Mouse (Mus musculus): ENCODE results near the gene Ap4e1.

Ap4e1 gene

GRCm38 (mm10) chr2:127008469-127008998 is at the start of gene Ap4e1:
Ap4e1 (plus strand) TSS chr2:127008717.
- peak; percentile 86 to 93 for DNase-seq (ENCODE audit: low spot score in 2 of 2)

- no peak for DNase-seq (ENCODE audit: low spot score in 2 of 2)
Measured at GRCm38 (mm10) chr2:126961696-126962095, 46.8 kb upstream of the Ap4e1 start.

DNA sequence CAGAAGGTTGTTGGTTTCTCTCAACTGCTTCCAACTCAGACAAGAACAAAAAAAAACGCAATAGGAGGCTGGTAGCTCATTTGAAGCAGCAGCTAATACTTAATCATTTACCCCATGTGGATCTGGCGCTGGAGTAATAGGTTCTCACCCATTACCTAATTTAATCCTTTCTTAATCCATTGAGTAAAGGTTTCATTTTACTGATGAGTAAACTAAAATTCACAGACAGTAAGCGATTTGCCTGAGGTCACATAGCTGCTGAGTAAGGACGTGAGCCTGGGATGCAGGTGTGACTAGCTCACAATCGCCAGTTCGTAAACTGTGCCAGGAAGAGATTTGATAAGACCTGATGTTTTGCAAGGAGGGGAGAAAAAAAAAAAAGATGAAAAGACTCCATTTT is 31.1 kb upstream of the Ap4e1 start:
- DNase-seq (ENCODE audit: low spot score in 2 of 2): no peak

GRCm38 (mm10) chr2:126983221-126983620 is 25.3 kb upstream of the Ap4e1 start:
- no peak for DNase-seq (ENCODE audit: low spot score in 2 of 2)

DNA sequence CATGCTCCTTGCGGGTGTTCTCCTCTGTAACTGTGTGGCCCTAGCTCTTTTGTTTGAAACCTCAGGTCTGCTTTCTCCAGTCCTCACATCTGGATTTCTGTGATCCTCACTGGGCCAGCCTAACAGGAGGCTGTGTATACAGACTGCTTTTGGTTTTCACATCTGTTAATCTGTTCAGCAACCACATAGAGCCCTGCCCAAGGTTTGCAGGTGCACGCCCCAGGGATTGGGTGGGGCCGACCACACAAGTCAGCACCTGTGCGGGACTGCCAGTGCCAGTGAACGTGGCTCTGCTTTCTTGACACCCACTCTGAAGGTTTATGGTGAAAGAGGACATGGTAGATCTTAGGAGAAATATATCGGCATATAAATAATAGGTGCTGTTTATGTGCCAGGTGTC is 18.6 kb upstream of the Ap4e1 start:
- DNase-seq (ENCODE audit: low spot score in 2 of 2): no peak

DNA sequence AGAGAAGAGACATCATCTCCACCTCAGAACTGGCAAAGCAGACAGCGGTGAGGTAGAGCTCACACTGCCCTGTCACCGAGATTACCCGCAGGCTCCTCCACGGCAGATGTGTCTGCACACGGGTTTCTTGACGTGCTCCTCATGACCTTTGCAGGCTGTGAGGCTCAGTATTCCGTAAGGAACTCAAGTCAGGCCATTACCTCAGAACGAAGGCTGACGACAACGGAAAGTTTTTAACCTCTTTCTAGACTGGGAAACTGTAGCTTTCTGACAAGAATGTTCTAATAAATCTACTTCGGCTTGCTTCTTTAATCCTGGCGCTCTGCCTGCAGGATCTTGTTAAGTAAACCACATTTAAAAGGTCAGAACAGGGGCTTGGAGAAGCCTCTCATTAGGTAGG is 15.8 kb upstream of the Ap4e1 start:
- DNase-seq (ENCODE audit: low spot score in 2 of 2): no peak

DNA sequence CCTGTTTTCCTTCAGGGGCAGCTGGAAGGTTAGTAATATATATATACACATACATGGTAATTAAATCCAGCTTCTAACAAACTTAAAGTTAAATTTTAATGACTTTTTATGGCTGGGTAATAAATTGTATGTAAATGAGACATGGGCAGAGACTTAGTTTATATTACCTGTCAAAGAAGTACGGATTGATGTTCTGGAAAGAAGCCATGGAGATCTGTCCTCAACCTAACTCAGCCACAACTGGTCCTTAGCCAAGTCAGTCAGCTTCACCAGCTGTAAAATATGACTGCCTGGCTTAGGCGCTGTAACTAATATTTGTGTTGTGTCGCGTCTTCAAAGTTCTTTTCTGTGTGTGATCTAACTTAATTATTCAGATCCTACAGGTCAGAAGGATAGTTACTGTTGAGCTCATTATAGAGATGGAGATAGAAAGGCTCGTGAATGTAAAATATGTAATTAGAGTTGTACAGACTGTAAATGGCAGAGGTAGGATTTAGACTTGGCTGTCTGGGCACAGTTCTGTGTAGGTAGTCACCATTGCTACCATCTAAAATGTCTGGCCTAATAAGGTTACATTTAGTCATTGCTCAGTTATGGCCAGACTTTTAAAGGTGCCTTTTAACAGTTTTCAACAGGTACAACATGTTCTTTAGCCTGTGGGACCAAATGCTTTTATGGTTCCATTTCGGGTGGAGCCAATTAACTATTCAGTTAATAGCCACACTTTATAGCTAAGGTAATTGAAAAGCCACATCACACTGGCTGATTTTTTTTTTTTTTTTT is 13.9 kb upstream of the Ap4e1 start:
- DNase-seq (ENCODE audit: low spot score in 2 of 2): no peak

- peak; percentile 60 to 74 for DNase-seq (ENCODE audit: low spot score in 2 of 2)
Measured at GRCm38 (mm10) chr2:126996737-126997136, 11.8 kb upstream of the Ap4e1 start.

- DNase-seq (ENCODE audit: low spot score in 2 of 2): no peak
Measured at GRCm38 (mm10) chr2:126998219-126998618, 10.3 kb upstream of the Ap4e1 start.

DNA sequence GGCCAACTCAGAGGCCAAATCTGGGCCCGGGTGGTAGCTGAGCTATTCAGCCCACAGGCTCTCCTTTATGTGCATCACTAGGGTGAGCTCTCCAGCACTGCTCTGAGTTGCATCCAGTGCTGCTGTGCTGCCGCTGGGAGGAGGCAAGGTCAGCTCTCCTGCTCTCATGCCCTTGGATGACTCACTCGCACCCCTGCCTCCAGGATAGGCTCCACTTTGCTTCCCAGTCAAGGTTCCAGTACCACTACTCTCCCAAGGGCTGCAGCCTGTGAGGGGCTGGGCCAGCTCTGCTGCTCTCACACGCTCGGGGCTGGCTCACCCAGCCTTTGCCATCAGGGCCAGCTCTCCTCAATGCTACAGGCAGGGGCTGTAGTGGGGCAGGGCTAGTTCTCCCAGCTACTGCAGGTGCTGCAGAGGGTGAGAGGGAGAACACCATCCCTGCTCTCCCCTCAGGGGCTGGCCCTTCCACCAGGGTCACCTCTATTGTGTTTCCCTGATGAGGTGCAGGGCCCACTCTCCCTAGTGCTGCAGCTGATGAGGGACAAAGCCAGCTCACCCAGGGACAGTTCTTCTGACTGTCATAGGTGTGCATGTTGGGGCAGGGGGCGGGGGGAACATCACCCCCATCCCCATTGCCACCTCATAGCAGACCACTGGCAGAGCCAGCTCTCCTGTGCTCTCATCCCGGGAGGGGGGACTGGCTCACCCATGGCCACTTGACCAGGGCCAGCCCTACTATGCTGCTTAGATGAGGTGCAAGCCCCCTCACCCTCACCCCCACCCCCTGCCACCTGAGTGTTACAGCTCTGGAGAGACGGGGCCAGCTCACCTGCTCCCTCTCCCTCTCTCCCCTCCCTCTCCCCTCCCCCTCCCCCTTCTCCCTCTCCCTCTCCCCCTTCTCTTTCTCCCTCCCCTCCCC is 7.9 kb upstream of the Ap4e1 start:
- no peak for DNase-seq (ENCODE audit: low spot score in 2 of 2)

DNA sequence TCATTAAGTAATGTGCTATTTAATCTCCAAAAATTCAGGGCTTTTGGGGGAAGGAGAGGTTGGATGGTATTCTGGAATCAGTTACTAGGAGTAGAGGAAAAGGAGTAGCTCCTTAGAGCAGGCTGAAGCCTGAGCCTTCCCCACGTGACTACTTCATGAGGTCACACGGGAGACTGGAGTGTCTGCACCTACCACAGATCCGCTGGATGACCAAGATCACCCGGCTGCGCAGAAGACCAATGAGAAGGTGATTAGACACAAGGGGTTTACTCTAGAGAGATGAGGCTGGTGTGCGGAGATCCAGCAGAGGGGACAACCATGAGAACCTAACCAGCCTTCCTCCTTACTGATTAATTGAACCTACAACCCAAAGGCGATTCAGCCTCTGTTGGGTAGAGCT is 4.5 kb upstream of the Ap4e1 start:
- no peak for DNase-seq (ENCODE audit: low spot score in 2 of 2)

DNA sequence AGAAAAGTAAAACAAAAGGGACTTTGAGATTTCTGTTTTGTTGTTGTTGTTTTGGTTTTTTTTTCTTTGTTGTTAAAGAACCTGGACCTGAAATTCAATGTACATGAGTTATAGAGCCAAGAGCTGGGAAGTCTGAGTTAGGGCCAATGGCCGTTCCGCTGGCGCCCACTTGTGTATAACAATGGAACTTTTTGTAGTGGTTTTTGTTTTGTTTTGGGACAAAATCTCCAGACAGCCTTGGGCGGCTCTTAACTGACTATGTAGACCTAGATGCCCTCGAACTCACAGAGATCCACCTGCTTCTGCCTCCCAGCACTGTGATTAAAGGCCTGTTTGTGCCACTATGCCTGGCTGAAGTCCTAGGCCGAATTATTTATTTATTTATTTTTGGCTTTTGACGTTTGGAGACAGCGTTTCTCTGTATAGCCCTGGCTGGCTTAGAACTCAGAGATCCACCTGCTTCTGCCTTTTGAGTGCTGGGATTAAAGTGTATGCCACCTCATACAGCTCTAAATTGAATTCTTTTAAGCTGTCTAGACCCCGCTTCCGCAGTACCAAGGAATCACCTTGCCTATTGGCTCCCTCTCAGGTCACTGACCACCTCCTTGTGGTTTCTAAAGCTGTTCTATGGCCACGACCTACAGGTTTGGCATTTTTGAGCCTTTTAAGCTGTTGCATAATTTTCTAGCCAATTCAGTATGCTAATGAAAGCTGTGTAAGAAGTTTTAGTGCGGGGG is 1.7 kb upstream of the Ap4e1 start:
- DNase-seq (ENCODE audit: low spot score in 2 of 2): peak; percentile 34 to 70

GRCm38 (mm10) chr2:127007509-127007908 is 1.0 kb upstream of the Ap4e1 start:
- peak; percentile 50 to 53 for DNase-seq (ENCODE audit: low spot score in 2 of 2)

DNA sequence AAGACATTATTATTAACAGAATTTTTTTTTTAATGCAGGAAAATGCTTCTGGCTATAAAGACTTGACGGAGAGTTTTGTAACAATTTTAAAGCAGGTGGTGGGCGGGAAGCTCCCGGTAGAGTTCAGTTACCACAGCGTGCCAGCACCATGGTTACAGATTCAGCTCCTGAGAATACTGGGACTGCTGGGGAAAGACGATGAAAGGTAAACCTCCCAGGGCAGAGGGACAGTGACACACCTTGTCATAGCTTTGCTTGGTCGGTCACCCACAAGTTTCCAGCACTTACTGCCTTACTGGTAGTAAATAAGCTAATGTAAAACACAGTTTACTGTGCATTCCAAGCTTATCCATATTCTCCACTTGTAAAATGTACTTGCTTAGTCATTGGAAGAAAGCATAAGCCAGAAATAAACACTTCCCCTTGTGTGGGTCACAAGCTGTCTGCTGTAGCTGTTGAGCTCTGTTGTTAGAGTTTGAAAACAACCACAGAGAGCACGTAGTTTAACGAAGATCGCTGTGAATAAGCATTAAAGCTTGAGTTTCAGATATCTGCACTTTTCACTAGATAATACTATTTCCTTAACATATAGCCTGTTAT is 26.6 kb downstream of the Ap4e1 start:
- DNase-seq (ENCODE audit: low spot score in 2 of 2): no peak

DNA sequence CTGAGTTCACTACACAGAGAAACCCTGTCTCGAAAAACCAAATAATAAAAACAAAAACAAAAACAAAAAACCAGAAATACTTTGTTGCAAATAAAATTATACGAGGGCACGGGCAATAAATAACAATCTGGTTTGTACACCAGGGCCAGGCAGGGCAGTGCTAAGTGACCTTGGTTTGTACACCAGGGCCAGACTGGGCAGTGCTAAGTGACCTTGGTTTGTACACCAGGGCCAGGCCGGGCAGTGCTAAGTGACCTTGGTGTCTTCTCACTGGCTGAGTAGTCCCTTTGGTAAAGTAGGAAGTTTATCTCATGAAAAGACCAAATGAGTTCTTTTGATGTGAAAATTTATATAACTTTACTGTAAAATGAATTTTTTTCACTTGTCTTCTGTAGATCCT is 28.8 kb downstream of the Ap4e1 start:
- DNase-seq (ENCODE audit: low spot score in 2 of 2): no peak

DNA sequence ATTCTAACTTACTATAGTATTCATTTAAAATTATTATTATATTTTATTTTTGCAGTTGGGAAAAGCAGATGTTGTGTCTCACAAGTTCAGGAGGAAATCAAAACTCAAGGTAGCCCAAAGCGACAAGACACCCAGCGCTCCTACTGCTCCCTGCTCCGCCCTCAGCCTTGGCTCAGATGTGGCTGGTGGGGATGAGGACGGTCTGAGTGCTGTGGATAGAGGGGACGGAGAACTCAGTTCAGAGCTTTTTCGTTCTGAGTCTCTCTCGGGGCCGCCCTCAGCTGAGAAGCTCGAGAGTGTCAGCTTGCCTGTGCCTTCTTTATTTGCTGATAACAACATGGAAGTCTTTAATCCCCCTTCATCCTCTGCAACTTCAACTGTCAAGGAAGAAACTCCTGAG is 53.0 kb downstream of the Ap4e1 start:
- DNase-seq (ENCODE audit: low spot score in 2 of 2): no peak

GRCm38 (mm10) chr2:127068806-127069205 is 60.3 kb downstream of the Ap4e1 start:
- no peak for DNase-seq (ENCODE audit: low spot score in 2 of 2)

GRCm38 (mm10) chr2:127069781-127070434 is 61.4 kb downstream of the Ap4e1 start:
- no peak for DNase-seq (ENCODE audit: low spot score in 2 of 2)

DNA sequence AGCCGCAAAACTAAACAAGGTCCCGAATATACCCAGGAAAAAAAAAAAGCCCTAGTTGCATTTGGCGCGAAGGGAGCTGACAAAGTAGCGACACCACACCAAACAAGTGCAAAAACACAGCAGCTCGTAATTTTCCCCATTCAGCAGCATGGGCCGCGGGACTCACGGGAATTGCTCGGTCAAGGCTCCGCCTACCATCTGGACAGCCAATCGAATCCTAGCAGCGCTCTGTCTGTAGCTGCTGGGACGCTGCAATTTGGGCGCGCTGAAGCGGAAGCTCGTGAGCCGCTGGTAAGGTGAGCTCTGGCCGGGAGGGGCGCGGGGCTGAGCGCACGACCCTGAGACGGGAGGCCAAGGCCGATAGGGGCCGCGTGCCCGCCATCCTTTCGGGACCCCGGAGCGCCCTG is 61.9 kb downstream of the Ap4e1 start, which contains the start of gene Blvra:
TSS of gene Blvra (plus strand) at position 231 of the 407 bp plus-strand sequence.
- peak; percentile 88 to 89 for DNase-seq (ENCODE audit: low spot score in 2 of 2)

GRCm38 (mm10) chr2:127070879-127071278 is 62.4 kb downstream of the Ap4e1 start:
- DNase-seq (ENCODE audit: low spot score in 2 of 2): no peak

- no peak for DNase-seq (ENCODE audit: low spot score in 2 of 2)
Measured at GRCm38 (mm10) chr2:127074116-127074515, 65.6 kb downstream of the Ap4e1 start.

Data from heart, adult 9 months (tissue).